ENCODE assay signal across 21 mouse cellular contexts in genomic region chr9:72189867-72190266, GRCm38 (mm10).
DNase-seq lines count a peak whose midpoint lies in the region; ATAC-seq and TF ChIP-seq lines count a peak whose summit lies in the region.
"Had no signal": no experiment of that assay in that cellular context is flagged by ENCODE, and none has a peak within 500 bp of the region (broad histone marks: within the 10 kb centered on the region; RNA-seq: fewer than 3 reads in every experiment).

No protein-coding gene starts in this region.

- no peaks in the 10 kb centered on the region for H3K36me3 ChIP-seq in hindbrain, postnatal 0 days (ENCODE audit: insufficient read depth, low read length)
- H3K36me3 ChIP-seq: embryonic facial prominence, embryonic 15.5 days; heart, embryonic 15.5 days; hindbrain, embryonic 15.5 days; kidney, embryonic 15.5 days; lung, embryonic 15.5 days had no signal

- TF ChIP-seq CTCF in hindbrain, postnatal 0 days (IDR thresholded peaks at IDR 0.05; ENCODE audit: low read depth) = no peak

- intact Hi-C loops in gastrocnemius, postnatal 14 days (cut with DNase I; ENCODE audit: low total_unique reads) = loop anchor here (10.0 kb wide), 1 partner anchor 355 kb away; no protein-coding TSS in a partner anchor

- 0 out of 2 replicates have a peak, but pooled peaks cover 7% of the 10 kb centered on the region for H3K4me1 ChIP-seq in hindbrain, postnatal 0 days (ENCODE audit: insufficient read depth, low read length)
- H3K4me1 ChIP-seq: heart, embryonic 15.5 days; kidney, embryonic 15.5 days had no signal

- no peak overlapping the region for H3K27ac ChIP-seq in hindbrain, postnatal 0 days
- H3K27ac ChIP-seq: embryonic facial prominence, embryonic 15.5 days; heart, embryonic 15.5 days; hindbrain, embryonic 15.5 days; kidney, embryonic 15.5 days; liver, embryonic 14.5 days; lung, embryonic 15.5 days had no signal

- DNase-seq in adrenal gland, postnatal 36 days = peak; percentile 16 to 34
- no peak for DNase-seq in adrenal gland, adult 18-20 months (ENCODE audit: low spot score in 2 of 2)
- peak; percentile 28 for DNase-seq in lung, postnatal 10 days
- no peak for DNase-seq in lung, postnatal 25 days (ENCODE audit: low spot score)
- DNase-seq in gastrocnemius, postnatal 14 days = peak; percentile 52
- no peak for DNase-seq in thymus, adult 18-20 months
- no peak for DNase-seq in hindbrain, postnatal 0 days (ENCODE audit: low spot score)
- DNase-seq: cerebellum, adult 8-10 months; heart, postnatal 4 days; kidney, postnatal 4 days; layer of hippocampus, adult 9-11 months; retina, postnatal 1 day; right cerebral cortex, postnatal 4 days had no signal

- H3K27me3 ChIP-seq in hindbrain, postnatal 0 days (ENCODE audit: insufficient read depth, low read length) = no peaks in the 10 kb centered on the region
- H3K27me3 ChIP-seq: embryonic facial prominence, embryonic 15.5 days; heart, embryonic 15.5 days; hindbrain, embryonic 15.5 days; kidney, embryonic 15.5 days; lung, embryonic 15.5 days had no signal

- no peak for ATAC-seq in hindbrain, postnatal 0 days
- ATAC-seq: intestine, postnatal 0 days had no signal

- H3K4me2 ChIP-seq in hindbrain, postnatal 0 days (ENCODE audit: low read depth, low read length) = no peak overlapping the region
- H3K4me2 ChIP-seq: embryonic facial prominence, embryonic 15.5 days; heart, embryonic 15.5 days; hindbrain, embryonic 15.5 days; kidney, embryonic 15.5 days; lung, embryonic 15.5 days; midbrain, embryonic 11.5 days had no signal

- H3K9me3 ChIP-seq in hindbrain, postnatal 0 days (ENCODE audit: low read length) = no peaks in the 10 kb centered on the region
- H3K9me3 ChIP-seq: embryonic facial prominence, embryonic 15.5 days; heart, embryonic 15.5 days; hindbrain, embryonic 15.5 days; kidney, embryonic 15.5 days; lung, embryonic 15.5 days had no signal

- H3K4me3 ChIP-seq in hindbrain, postnatal 0 days (ENCODE audit: low read length) = no peak overlapping the region
- H3K4me3 ChIP-seq: embryonic facial prominence, embryonic 15.5 days; heart, embryonic 15.5 days; hindbrain, embryonic 15.5 days; kidney, embryonic 15.5 days; lung, embryonic 15.5 days had no signal

- H3K9ac ChIP-seq in hindbrain, postnatal 0 days (replicated peaks; ENCODE audit: low read length) = no peak overlapping the region
- H3K9ac ChIP-seq: embryonic facial prominence, embryonic 15.5 days; heart, embryonic 15.5 days; hindbrain, embryonic 15.5 days; kidney, embryonic 15.5 days; liver, embryonic 14.5 days; lung, embryonic 15.5 days had no signal

- 76% methylated on average over 7 of the region's 7 CpGs for WGBS in hindbrain, postnatal 0 days

Comparison
In these comparisons a context has a peak if more than half of its experiments do, and no peak if none do; other contexts are left out.
1. DNase-seq: peak in adrenal gland, postnatal 36 days (2 of 2), lung, postnatal 10 days (single experiment) and gastrocnemius, postnatal 14 days (single experiment); none in adrenal gland, adult 18-20 months (0 of 2), lung, postnatal 25 days (single experiment), thymus, adult 18-20 months (0 of 2) and hindbrain, postnatal 0 days (single experiment).